Mouse (Mus musculus): ENCODE data around the gene Etnk2.

- TF ChIP-seq POLR2A (IDR thresholded peaks at IDR 0.05; ENCODE audit: low read depth, low read length) (no peak), CTCF (IDR thresholded peaks at IDR 0.05; ENCODE audit: borderline replicate concordance, insufficient read depth, low read length) (no peak)
Measured at GRCm38 (mm10) chr1:133415086-133415485, 51.7 kb downstream of the Etnk2 start.
